Mouse (Mus musculus): ENCODE measurements around the gene Sh2b1. TPM values are rescaled to one million over a fixed set of nuclear protein-coding genes. Genes with fewer than 3 reads are reported as not detected.
"Not testable (repeated sequence)": the region's sequence is repeated elsewhere in the genome, so short reads cannot be mapped to it uniquely, and the experiment has no call there.

Sh2b1 gene
- polyA plus RNA-seq, 1 experiment from 2014 or later: 11.2 TPM

DNA sequence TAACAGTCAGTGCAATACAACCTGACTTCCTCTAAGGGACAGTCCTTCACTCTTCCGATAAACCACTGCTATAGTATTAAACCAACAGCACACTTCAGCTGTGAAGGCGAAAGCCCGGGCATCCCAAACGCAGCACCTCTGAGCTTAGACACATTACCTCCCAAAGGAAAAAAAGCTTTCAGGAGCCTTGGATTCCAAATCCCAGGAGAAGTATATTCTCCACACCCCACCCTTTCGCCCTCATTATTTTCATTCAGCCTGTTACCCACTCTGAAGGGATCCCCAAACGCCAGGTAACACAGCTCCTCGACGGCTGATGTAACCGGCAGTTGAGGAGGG is 26.4 kb upstream of the Sh2b1 start:
- 1% methylated on average over 9 of the region's 9 CpGs for WGBS (ENCODE audit: insufficient replicate concordance)
- peak overlapping the region; percentile 82 for H3K4me2 ChIP-seq
- ATAC-seq (ENCODE audit: low read depth) (no peak), DNase-seq (no peak)
- H3K9ac ChIP-seq: peak overlapping the region; percentile 100
- H3K9me3 ChIP-seq (replicated peaks): no peaks in the 10 kb centered on the region
- peaks cover 31% of the 10 kb centered on the region for H3K4me1 ChIP-seq (replicated peaks)
- H3K27ac ChIP-seq: peak overlapping the region; percentile 100
- peaks cover 47% of the 10 kb centered on the region for H3K36me3 ChIP-seq
- peak overlapping the region; percentile 99 for H3K4me3 ChIP-seq (replicated peaks)
- no peaks in the 10 kb centered on the region for H3K27me3 ChIP-seq

DNA sequence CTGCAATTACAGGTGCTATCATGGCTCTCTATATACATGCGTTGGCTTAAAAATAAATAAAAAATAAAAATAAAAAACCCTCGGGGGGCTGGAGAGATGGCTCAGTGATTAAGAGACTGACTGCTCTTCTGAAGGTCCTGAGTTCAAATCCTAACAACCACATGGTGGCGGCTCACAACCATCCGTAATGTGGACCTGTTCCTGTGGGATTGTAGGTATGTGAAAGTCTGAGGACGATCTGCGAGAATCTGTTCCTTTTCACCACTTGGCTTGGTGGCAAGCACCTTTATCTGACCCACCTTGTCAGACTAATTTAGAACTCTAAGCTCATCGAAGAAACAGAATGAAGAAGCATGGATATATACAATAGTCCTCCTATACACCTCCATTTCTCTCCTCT is 24.2 kb upstream of the Sh2b1 start:
- WGBS (ENCODE audit: insufficient replicate concordance): 90% methylated on average over 7 of the region's 7 CpGs
- Histone ChIP-seq H3K4me3 (replicated peaks) (no peak overlapping the region), H3K36me3 (peaks cover 69% of the 10 kb centered on the region), H3K9me3 (replicated peaks) (no peaks in the 10 kb centered on the region), H3K9ac (no peak overlapping the region), H3K27me3 (no peaks in the 10 kb centered on the region), H3K4me2 (no peak overlapping the region), H3K4me1 (replicated peaks) (peaks cover 40% of the 10 kb centered on the region), H3K27ac (no peak overlapping the region)
- ATAC-seq (ENCODE audit: low read depth): no peak
- no peak for DNase-seq

DNA sequence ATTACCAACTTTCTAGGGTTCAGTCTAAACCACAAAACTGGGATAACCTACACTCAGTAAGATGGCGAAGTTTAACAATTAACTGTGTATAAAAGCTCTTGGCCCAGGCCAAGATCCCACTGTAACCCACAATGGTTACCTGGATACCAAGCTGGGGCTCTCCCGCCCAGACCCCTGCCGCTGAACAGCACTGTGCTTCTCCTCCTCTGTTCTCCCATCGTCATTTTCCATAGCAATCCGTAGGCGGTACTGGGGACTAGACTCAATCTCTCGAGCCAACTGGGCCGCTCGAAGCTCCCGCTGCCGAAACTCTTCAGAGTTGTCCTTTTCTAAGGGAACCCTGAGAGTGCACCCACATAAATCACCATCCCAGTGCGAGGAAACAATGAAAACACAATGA is 22.7 kb upstream of the Sh2b1 start:
- WGBS (ENCODE audit: insufficient replicate concordance): 92% methylated on average over 12 of the region's 12 CpGs
- Histone ChIP-seq H3K4me2 (no peak overlapping the region), H3K4me3 (replicated peaks) (no peak overlapping the region), H3K9ac (no peak overlapping the region), H3K9me3 (replicated peaks) (no peaks in the 10 kb centered on the region), H3K4me1 (replicated peaks) (peaks cover 46% of the 10 kb centered on the region), H3K27me3 (no peaks in the 10 kb centered on the region), H3K36me3 (peaks cover 84% of the 10 kb centered on the region), H3K27ac (no peak overlapping the region)
- DNase-seq (no peak), ATAC-seq (ENCODE audit: low read depth) (no peak)

DNA sequence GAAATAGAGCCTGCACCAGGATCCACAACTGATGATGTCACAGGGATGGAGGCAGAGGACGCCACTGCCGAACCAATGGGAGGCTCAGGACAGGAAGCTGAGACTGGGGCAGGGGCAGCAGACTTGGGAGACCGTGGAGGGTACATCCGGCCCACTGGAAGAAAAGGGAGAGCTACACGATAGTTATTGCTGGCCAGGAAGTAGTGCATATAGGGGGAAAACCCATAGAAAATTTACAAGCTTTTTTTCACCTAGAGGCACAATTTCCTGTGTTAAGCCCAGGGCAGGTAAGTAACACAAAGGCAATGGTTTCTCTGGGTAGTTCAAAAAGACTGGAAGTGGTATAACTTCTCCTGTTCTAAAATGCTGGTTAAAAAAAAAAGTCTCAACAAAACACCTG is 21.3 kb upstream of the Sh2b1 start:
- Histone ChIP-seq H3K4me3 (replicated peaks) (no peak overlapping the region), H3K36me3 (peaks cover 98% of the 10 kb centered on the region), H3K9me3 (replicated peaks) (no peaks in the 10 kb centered on the region), H3K4me2 (no peak overlapping the region), H3K4me1 (replicated peaks) (peaks cover 54% of the 10 kb centered on the region), H3K9ac (no peak overlapping the region), H3K27ac (no peak overlapping the region), H3K27me3 (no peaks in the 10 kb centered on the region)
- no peak for DNase-seq
- WGBS (ENCODE audit: insufficient replicate concordance): 87% methylated on average over 5 of the region's 5 CpGs
- ATAC-seq (ENCODE audit: low read depth): no peak

DNA sequence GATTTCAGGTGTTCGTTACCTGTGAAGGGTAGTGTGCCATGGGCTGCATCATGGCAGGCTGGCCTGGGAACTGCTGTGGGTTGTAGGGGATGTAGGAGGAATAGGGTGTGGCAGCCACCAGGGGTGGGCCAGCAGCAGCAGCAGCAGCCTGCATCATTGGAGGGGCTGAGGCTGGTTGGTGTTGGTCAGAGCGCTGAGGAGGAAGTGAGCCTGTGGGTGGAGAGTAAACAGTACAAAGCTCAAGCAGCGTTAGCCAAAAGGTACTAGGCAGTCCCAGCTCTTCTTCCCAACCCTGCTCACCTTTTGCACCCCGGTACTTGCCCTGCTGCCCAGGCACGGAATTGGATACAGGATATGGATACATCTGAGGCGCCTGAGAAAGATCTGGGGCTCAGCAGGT is 18.9 kb upstream of the Sh2b1 start:
- no peak for DNase-seq
- 80% methylated on average over 6 of the region's 6 CpGs for WGBS (ENCODE audit: insufficient replicate concordance)
- H3K9me3 ChIP-seq (replicated peaks): no peaks in the 10 kb centered on the region
- H3K4me3 ChIP-seq (replicated peaks): no peak overlapping the region
- peak overlapping the region; percentile 41 for H3K27ac ChIP-seq
- ATAC-seq (ENCODE audit: low read depth): peak; percentile 66
- peaks cover 38% of the 10 kb centered on the region for H3K4me1 ChIP-seq (replicated peaks)
- no peak overlapping the region for H3K4me2 ChIP-seq
- H3K9ac ChIP-seq: no peak overlapping the region
- H3K36me3 ChIP-seq: peaks cover 98% of the 10 kb centered on the region
- no peaks in the 10 kb centered on the region for H3K27me3 ChIP-seq

DNA sequence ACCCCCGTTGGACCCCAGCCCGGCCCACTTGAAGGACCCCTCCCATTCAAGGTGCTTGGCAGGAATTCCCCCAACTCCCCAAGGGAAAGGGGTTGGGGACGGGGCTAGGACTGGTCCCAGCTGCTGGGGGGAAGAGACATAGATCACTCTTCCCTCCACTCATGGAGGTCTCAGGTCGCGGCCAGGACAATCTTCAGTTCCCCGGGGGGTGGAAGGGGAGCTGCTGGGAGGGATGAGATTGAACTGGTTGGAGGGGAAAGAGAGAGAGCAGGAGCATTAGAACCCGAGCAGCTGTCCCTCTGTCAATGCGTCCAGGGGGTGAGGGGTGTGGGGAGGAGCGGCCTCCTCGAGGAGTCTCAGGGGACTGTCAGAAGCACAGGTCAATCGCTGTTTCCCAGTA is 16.7 kb upstream of the Sh2b1 start:
- Histone ChIP-seq H3K4me1 (replicated peaks) (peaks cover 47% of the 10 kb centered on the region), H3K36me3 (peaks cover 83% of the 10 kb centered on the region), H3K9me3 (replicated peaks) (no peaks in the 10 kb centered on the region), H3K4me2 (no peak overlapping the region), H3K9ac (no peak overlapping the region), H3K27ac (no peak overlapping the region), H3K4me3 (replicated peaks) (no peak overlapping the region), H3K27me3 (no peaks in the 10 kb centered on the region)
- no peak for ATAC-seq (ENCODE audit: low read depth)
- WGBS (ENCODE audit: insufficient replicate concordance): 71% methylated on average over 11 of the region's 11 CpGs
- DNase-seq: no peak

DNA sequence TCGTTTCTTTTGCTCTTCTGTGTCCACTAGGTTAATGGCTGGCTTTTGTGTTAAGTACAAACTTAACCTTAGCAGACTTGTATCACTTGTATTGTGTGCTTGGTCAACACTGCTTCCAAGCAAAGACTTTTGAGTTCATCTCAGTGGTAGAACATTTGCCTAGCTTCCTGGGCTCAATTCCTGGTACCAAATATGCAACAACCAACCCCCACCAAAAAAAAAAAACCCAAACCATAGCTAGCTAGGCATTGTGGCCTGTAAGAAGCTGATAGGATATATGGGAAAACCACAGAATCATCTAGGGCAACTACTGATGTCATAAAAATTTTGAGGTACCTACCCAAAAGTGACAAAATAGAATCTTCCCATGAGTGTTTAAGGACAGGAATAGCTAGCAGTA is 15.8 kb upstream of the Sh2b1 start:
- no peak for DNase-seq
- H3K27me3 ChIP-seq: no peaks in the 10 kb centered on the region
- H3K27ac ChIP-seq: no peak overlapping the region
- ATAC-seq (ENCODE audit: low read depth): no peak
- 60% methylated on average over 1 of the region's 1 CpGs for WGBS (ENCODE audit: insufficient replicate concordance)
- H3K4me2 ChIP-seq: no peak overlapping the region
- no peak overlapping the region for H3K4me3 ChIP-seq (replicated peaks)
- H3K4me1 ChIP-seq (replicated peaks): peaks cover 54% of the 10 kb centered on the region
- 0 out of 2 replicates have a peak overlapping the region, but pooled peaks have one; percentile 1 for H3K9ac ChIP-seq
- H3K36me3 ChIP-seq: peaks cover 74% of the 10 kb centered on the region
- no peaks in the 10 kb centered on the region for H3K9me3 ChIP-seq (replicated peaks)

DNA sequence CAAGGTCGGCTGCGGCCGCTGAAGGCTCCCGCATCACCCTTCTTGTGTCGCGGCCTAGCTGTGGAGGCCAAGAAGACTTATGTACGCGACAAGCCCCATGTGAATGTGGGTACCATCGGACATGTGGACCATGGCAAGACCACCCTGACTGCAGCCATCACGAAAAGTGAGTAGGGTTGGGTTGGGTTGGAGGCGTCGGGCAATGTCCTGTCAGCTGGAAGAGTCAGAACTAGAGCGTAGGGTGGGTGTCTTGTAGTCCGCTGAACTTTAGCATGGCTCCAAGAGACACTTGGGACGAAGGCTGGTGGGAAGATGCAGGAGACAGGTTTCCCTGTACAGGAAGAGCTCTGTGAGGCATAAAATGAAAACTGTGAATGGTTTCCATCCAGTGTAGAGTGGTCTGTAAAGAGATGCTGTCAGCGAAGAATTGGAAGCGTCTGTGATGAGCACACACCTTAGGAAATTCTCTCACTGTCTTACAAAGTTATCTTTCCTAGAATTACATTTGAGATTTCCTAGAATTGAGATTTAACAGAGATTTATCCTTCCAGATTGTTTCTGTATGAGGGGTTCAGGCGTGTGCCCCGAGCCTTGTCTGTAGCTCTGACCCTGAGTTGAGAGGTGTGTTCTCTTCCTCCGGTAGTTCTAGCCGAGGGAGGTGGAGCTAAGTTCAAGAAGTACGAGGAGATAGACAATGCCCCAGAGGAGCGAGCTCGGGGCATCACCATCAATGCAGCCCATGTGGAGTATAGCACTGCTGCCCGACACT is 12.6 kb upstream of the Sh2b1 start:
- H3K9ac ChIP-seq: peak overlapping the region; percentile 84
- H3K36me3 ChIP-seq: peaks cover 42% of the 10 kb centered on the region
- peak overlapping the region; percentile 77 for H3K4me3 ChIP-seq (replicated peaks)
- not testable (repeated sequence) for H3K9me3 ChIP-seq (replicated peaks); ATAC-seq (ENCODE audit: low read depth); H3K27me3 ChIP-seq; DNase-seq
- H3K4me1 ChIP-seq (replicated peaks): peaks cover 38% of the 10 kb centered on the region
- WGBS (ENCODE audit: insufficient replicate concordance): 6% methylated on average over 24 of the region's 25 CpGs
- H3K27ac ChIP-seq: peak overlapping the region; percentile 81
- peak overlapping the region; percentile 87 for H3K4me2 ChIP-seq

DNA sequence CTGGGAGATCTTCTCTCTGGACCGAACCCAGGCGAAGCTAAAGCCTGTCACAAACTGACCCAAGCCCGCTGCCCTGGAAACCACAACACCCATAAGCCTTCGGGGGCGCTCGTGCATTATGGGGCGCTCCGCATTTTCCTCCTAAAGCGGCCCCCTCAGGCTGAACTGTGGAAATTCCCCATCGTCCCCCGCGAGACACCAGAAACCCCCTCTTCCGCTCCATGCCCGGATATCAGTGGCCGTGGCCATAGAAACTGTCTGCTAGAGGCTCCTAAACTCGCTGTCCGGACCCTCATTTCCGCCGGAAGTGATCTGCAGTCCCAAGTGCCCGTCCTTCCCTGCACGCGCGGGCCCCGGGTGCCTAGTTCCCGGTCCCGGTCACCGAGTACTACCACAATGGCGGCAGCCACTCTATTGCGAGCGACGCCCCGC is 11.8 kb upstream of the Sh2b1 start, which contains the start of gene Tufm:
TSS of gene Tufm (plus strand) at position 310 of the 432 bp plus-strand sequence.
- peak; percentile 83 for ATAC-seq (ENCODE audit: low read depth)
- Histone ChIP-seq H3K4me1 (replicated peaks) (peaks cover 39% of the 10 kb centered on the region), H3K4me3 (replicated peaks) (peak within 1 kb of the TSS; percentile 77), H3K9ac (peak within 1 kb of the TSS; percentile 84), H3K27me3 (no peaks in the 10 kb centered on the region), H3K4me2 (peak within 1 kb of the TSS; percentile 87), H3K36me3 (peaks cover 34% of the 10 kb centered on the region), H3K9me3 (replicated peaks) (no peaks in the 10 kb centered on the region), H3K27ac (peak within 1 kb of the TSS; percentile 81)
- WGBS (ENCODE audit: insufficient replicate concordance): 0% methylated on average over 32 of the region's 32 CpGs
- DNase-seq: peak; percentile 87

DNA sequence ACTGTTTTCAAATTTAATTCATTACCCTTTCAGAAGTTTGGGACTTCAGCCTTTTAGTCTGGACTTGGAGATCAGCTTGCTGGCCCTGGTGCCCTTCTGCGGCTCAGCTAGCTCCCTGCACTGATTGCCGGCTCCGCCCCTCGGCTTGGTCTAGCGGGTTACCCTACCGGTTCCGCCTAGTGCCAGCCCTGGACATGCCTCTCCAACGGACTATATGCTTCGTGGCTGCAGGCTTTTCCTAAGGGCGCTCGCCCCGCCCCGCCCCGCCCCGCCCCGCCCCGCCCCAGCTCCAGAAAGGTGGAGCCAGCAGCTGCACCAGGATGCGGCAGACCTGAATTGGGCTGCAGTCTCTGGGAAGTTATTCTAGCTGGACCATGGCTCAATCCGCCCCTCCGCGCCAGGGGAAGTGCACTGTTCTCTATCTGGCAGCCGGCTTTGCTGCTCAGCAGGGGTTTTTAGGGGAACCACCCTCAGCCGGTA is 7.2 kb upstream of the Sh2b1 start:
- peaks cover 20% of the 10 kb centered on the region for H3K4me1 ChIP-seq (replicated peaks)

DNA sequence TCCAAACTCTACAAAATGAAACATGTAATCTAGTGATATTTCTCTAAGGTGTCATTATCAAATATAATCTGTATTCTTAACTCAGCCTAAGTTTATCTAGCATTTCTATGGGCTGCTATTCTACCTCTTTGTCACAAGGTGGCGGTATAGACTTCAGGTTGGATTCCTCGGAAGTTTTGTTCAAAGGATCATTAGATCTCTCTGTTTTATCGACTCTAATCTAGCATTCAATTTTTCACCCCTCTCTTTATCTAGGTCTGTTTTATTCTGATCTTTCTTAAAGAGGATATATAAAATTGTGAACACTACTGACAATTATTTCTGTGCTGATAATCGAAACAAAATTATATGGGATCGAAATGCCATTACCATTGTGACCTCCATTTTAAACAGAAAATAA is 6.5 kb upstream of the Sh2b1 start:
- DNase-seq: no peak
- no peak for ATAC-seq (ENCODE audit: low read depth)
- H3K4me1 ChIP-seq (replicated peaks): peaks cover 22% of the 10 kb centered on the region
- H3K27ac ChIP-seq: no peak overlapping the region
- 15% methylated on average over 5 of the region's 5 CpGs for WGBS (ENCODE audit: insufficient replicate concordance)
- H3K4me2 ChIP-seq: no peak overlapping the region
- no peak overlapping the region for H3K4me3 ChIP-seq (replicated peaks)
- H3K9me3 ChIP-seq (replicated peaks): no peaks in the 10 kb centered on the region
- no peaks in the 10 kb centered on the region for H3K27me3 ChIP-seq
- no peak overlapping the region for H3K9ac ChIP-seq
- no peaks in the 10 kb centered on the region for H3K36me3 ChIP-seq

More for the DNA sequence above, 7.2 kb upstream of the Sh2b1 start:
- Histone ChIP-seq H3K9ac (peak overlapping the region; percentile 54), H3K4me3 (replicated peaks) (peak overlapping the region; percentile 41), H3K4me2 (peak overlapping the region; percentile 67), H3K9me3 (replicated peaks) (no peaks in the 10 kb centered on the region), H3K27ac (peak overlapping the region; percentile 53), H3K36me3 (no peaks in the 10 kb centered on the region), H3K27me3 (no peaks in the 10 kb centered on the region)
- peak; percentile 77 for DNase-seq
- under 1% methylated on average over 23 of the region's 23 CpGs for WGBS (ENCODE audit: insufficient replicate concordance)
- peak; percentile 83 for ATAC-seq (ENCODE audit: low read depth)

DNA sequence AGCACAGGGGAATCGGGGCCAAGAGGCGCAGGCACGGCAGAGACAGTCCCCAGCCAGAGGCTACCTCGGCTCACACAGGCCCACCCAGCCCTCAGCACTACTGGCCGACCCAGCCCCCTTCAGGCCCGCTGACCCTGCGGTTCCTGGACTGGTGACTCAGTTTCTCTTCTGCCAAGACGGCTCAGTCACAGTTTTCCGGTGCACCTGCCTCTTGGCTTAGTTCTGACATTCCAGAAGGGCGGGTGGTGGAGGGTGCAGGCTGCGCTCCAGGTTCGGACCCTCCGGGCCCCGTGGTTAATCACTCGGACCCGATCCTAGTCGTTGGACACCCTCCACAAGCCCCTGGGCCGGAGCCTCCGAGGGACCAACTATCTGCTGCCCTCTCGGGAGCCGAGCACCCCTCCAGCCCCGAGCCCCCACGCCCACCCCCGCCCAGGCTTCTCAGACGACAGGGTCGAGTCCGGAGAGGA is 703 bp downstream of the Sh2b1 start:
- Histone ChIP-seq H3K27ac (peak overlapping the region; percentile 90), H3K4me3 (replicated peaks) (peak overlapping the region; percentile 88), H3K27me3 (no peaks in the 10 kb centered on the region), H3K4me2 (peak overlapping the region; percentile 90), H3K9ac (peak overlapping the region; percentile 93), H3K4me1 (replicated peaks) (peaks cover 56% of the 10 kb centered on the region), H3K36me3 (peaks cover 33% of the 10 kb centered on the region), H3K9me3 (replicated peaks) (no peaks in the 10 kb centered on the region)
- ATAC-seq (ENCODE audit: low read depth) (peak; percentile 21), DNase-seq (no peak)
- under 1% methylated on average over 27 of the region's 27 CpGs for WGBS (ENCODE audit: insufficient replicate concordance)

All from liver, embryonic 13.5 days (tissue).